Mouse (Mus musculus) forebrain, embryonic 14.5 days (tissue): Measurements from ENCODE around the gene P2ry10. TPM values are rescaled to one million over a fixed set of nuclear protein-coding genes. Genes with fewer than 3 reads are reported as not detected.
A peak's percentile ranks its signal among the peaks of the same experiment; 100 is the strongest.
"Not testable (repeated sequence)": the region's sequence is repeated elsewhere in the genome, so short reads cannot be mapped to it uniquely, and the experiment has no call there.

Experiments
- ATAC-seq: fragments of 200-750 bp; cut with Nextera tagmentation; 2 replicates; pipeline ENCODE4 v1.8.0; 2017; ENCODE audit warnings: mild to moderate bottlenecking, moderate library complexity
- DNase-seq: peaks from one replicate; pipeline ENCODE4 v3.0.0-alpha.2; 2015; ENCODE audit warnings: low spot score
- H3K27ac ChIP-seq: fragments of 300-500 bp; sonication (generic); 2 replicates; pipeline ENCODE4 v1.5.1; 2014; ENCODE audit warnings: low read depth, mild to moderate bottlenecking, control low read depth, low read length, moderate library complexity
- H3K27me3 ChIP-seq: fragments of 300-500 bp; sonication (generic); replicated peaks from 2 replicates; pipeline ENCODE4 v1.6.1; 2014; ENCODE audit warnings: low read length, control low read depth, mixed read lengths; ENCODE audit not compliant: control insufficient read depth, insufficient read depth
- H3K36me3 ChIP-seq: fragments of 300-500 bp; sonication (generic); 2 replicates; pipeline ENCODE4 v1.6.1; 2014; ENCODE audit warnings: low read length, control low read depth; ENCODE audit not compliant: control insufficient read depth, insufficient read depth
- H3K4me1 ChIP-seq: fragments of 300-500 bp; sonication (generic); 2 replicates; pipeline ENCODE4 v1.6.1; 2014; ENCODE audit warnings: antibody characterized with exemption, low read length, control low read depth; ENCODE audit not compliant: control insufficient read depth, insufficient read depth
- H3K4me2 ChIP-seq: fragments of 300-500 bp; sonication (generic); 2 replicates; pipeline ENCODE4 v1.6.1; 2014; ENCODE audit warnings: mild to moderate bottlenecking, control low read depth, low read length
- H3K4me3 ChIP-seq: fragments of 300-500 bp; sonication (generic); 2 replicates; pipeline ENCODE4 v1.5.1; 2014; ENCODE audit warnings: low read depth, low read length, control low read depth
- H3K9ac ChIP-seq: fragments of 300-500 bp; sonication (generic); 2 replicates; pipeline ENCODE4 v1.6.1; 2014; ENCODE audit warnings: mild to moderate bottlenecking, low read length, control low read depth, moderate library complexity
- H3K9me3 ChIP-seq: fragments of 300-500 bp; sonication (generic); replicated peaks from 2 replicates; pipeline ENCODE4 v1.6.1; 2016; ENCODE audit warnings: low read length, control low read depth, mixed read lengths; ENCODE audit not compliant: control insufficient read depth
- WGBS: fragments of 180-500 bp; shearing (Covaris S2); extraction: QIAGEN DNeasy Blood & Tissue Kit; methylation state at CpG from one replicate; pipeline ENCODE4 v1.1.7; 2014; 5-methylcytosine and 5-hydroxymethylcytosine counted together
- polyA plus RNA-seq: library from polyadenylated mRNA; unstranded; fragments of >200 nt; fragmentation: Nextera tagmentation; extraction: Ambion mirVana; gene quantifications from 2 replicates; pipeline ENCODE4 v1.2.1, GENCODE M21; 2014

The P2ry10 gene
- not detected in 2 replicates for polyA plus RNA-seq

GRCm38 (mm10) chrX:107088177-107088576, at the start of gene P2ry10:
TSS of gene P2ry10 (plus strand) at chrX:107088492.
- no peak within 1 kb of the TSS for H3K4me2 ChIP-seq
- no peaks in the 10 kb centered on the region for H3K27me3 ChIP-seq
- 57% methylated on average over 4 of the region's 4 CpGs for WGBS
- no peaks in the 10 kb centered on the region for H3K4me1 ChIP-seq
- H3K9me3 ChIP-seq: no peaks in the 10 kb centered on the region
- ATAC-seq (no peak), DNase-seq (no peak)
- H3K9ac ChIP-seq: no peak within 1 kb of the TSS
- no peak within 1 kb of the TSS for H3K27ac ChIP-seq
- no peak within 1 kb of the TSS for H3K4me3 ChIP-seq
- H3K36me3 ChIP-seq: no peaks in the 10 kb centered on the region

GRCm38 (mm10) chrX:107039146-107039545, 49.1 kb upstream of the P2ry10 start:
- Histone ChIP-seq H3K9me3 (no peaks in the 10 kb centered on the region), H3K4me3 (no peak overlapping the region), H3K9ac (no peak overlapping the region), H3K27me3 (no peaks in the 10 kb centered on the region), H3K27ac (no peak overlapping the region), H3K36me3 (no peaks in the 10 kb centered on the region), H3K4me2 (no peak overlapping the region), H3K4me1 (no peaks in the 10 kb centered on the region)
- DNase-seq (no peak), ATAC-seq (no peak)

- no peak for ATAC-seq
- Histone ChIP-seq H3K27me3 (no peaks in the 10 kb centered on the region), H3K4me1 (no peaks in the 10 kb centered on the region), H3K27ac (no peak overlapping the region), H3K4me2 (no peak overlapping the region), H3K4me3 (no peak overlapping the region), H3K36me3 (no peaks in the 10 kb centered on the region), H3K9me3 (no peaks in the 10 kb centered on the region), H3K9ac (no peak overlapping the region)
- DNase-seq: no peak
- whole genome bisulfite sequencing: 72% methylated on average over 2 of the region's 2 CpGs
These were observed 48.7 kb upstream of the P2ry10 start for GRCm38 (mm10) chrX:107039635-107040034.

- Histone ChIP-seq H3K36me3 (no peaks in the 10 kb centered on the region), H3K4me2 (no peak overlapping the region), H3K27ac (no peak overlapping the region), H3K27me3 (no peaks in the 10 kb centered on the region), H3K9me3 (no peaks in the 10 kb centered on the region), H3K4me1 (no peaks in the 10 kb centered on the region), H3K4me3 (no peak overlapping the region), H3K9ac (no peak overlapping the region)
- 85% methylated on average over 2 of the region's 2 CpGs for WGBS
- ATAC-seq (no peak), DNase-seq (no peak)
These were observed 45.9 kb upstream of the P2ry10 start for GRCm38 (mm10) chrX:107042367-107042766.

GRCm38 (mm10) chrX:107083407-107083806, 4.9 kb upstream of the P2ry10 start:
- not testable (repeated sequence) for H3K36me3 ChIP-seq, H3K4me1 ChIP-seq, H3K4me2 ChIP-seq, H3K9ac ChIP-seq, H3K27ac ChIP-seq, ATAC-seq, H3K4me3 ChIP-seq, H3K9me3 ChIP-seq, H3K27me3 ChIP-seq
- DNase-seq: peak; percentile 1
- WGBS: 93% methylated on average over 2 of the region's 2 CpGs

- ATAC-seq (no peak), DNase-seq (no peak)
These were observed 4.0 kb upstream of the P2ry10 start for GRCm38 (mm10) chrX:107084320-107084719.

GRCm38 (mm10) chrX:107089131-107089530, 839 bp downstream of the P2ry10 start:
- no peak overlapping the region for H3K27ac ChIP-seq
- no peak overlapping the region for H3K9ac ChIP-seq
- H3K36me3 ChIP-seq: no peaks in the 10 kb centered on the region
- no peak overlapping the region for H3K4me3 ChIP-seq
- no peaks in the 10 kb centered on the region for H3K9me3 ChIP-seq
- 84% methylated on average over 5 of the region's 5 CpGs for WGBS
- DNase-seq (no peak), ATAC-seq (no peak)
- no peaks in the 10 kb centered on the region for H3K27me3 ChIP-seq
- no peaks in the 10 kb centered on the region for H3K4me1 ChIP-seq
- H3K4me2 ChIP-seq: no peak overlapping the region

More at GRCm38 (mm10) chrX:107084320-107084719, 4.0 kb upstream of the P2ry10 start:
- Histone ChIP-seq H3K4me3 (no peak overlapping the region), H3K4me2 (no peak overlapping the region), H3K4me1 (no peaks in the 10 kb centered on the region), H3K9me3 (no peaks in the 10 kb centered on the region), H3K36me3 (no peaks in the 10 kb centered on the region), H3K27me3 (no peaks in the 10 kb centered on the region), H3K9ac (no peak overlapping the region), H3K27ac (no peak overlapping the region)

- 87% methylated on average over 1 of the region's 1 CpGs for WGBS
- H3K4me2 ChIP-seq: no peak overlapping the region
- ATAC-seq: no peak
- no peak overlapping the region for H3K9ac ChIP-seq
- no peaks in the 10 kb centered on the region for H3K27me3 ChIP-seq
- no peaks in the 10 kb centered on the region for H3K36me3 ChIP-seq
- H3K9me3 ChIP-seq: no peaks in the 10 kb centered on the region
- no peaks in the 10 kb centered on the region for H3K4me1 ChIP-seq
- H3K4me3 ChIP-seq: no peak overlapping the region
- DNase-seq: no peak
- H3K27ac ChIP-seq: no peak overlapping the region
These were observed 1.6 kb downstream of the P2ry10 start for GRCm38 (mm10) chrX:107089930-107090329.

- Histone ChIP-seq H3K9me3 (no peaks in the 10 kb centered on the region), H3K4me3 (no peak overlapping the region), H3K27me3 (no peaks in the 10 kb centered on the region), H3K4me2 (no peak overlapping the region), H3K4me1 (no peaks in the 10 kb centered on the region), H3K9ac (no peak overlapping the region), H3K36me3 (no peaks in the 10 kb centered on the region), H3K27ac (no peak overlapping the region)
- 73% methylated on average over 3 of the region's 3 CpGs for WGBS
- ATAC-seq (no peak), DNase-seq (no peak)
These were observed 7.3 kb downstream of the P2ry10 start for GRCm38 (mm10) chrX:107095633-107096032.
